Mouse (Mus musculus) heart, adult 2 months (tissue): ENCODE results near the gene Pla2g6. TPM values are rescaled to one million over a fixed set of nuclear protein-coding genes. Genes with fewer than 3 reads are reported as not detected.

Experiments
- DNase-seq, 2 experiments: peaks; one replicate each; pipeline ENCODE4 v3.0.0; 2021
- H3K27ac ChIP-seq: fragments of 200-600 bp; 2 replicates; pipeline ENCODE4 v1.8.1; 2022
- H3K27me3 ChIP-seq: fragments of 200-500 bp; 2 replicates; pipeline ENCODE4 v1.6.1; 2012; ENCODE audit warnings: mild to moderate bottlenecking, low read length, inconsistent platforms, mixed read lengths; ENCODE audit not compliant: control insufficient read depth, insufficient read depth
- H3K36me3 ChIP-seq: fragments of 200-500 bp; 2 replicates; pipeline ENCODE4 v1.6.1; 2012; ENCODE audit warnings: low read length, inconsistent platforms; ENCODE audit not compliant: control insufficient read depth, insufficient read depth
- H3K4me1 ChIP-seq: fragments of 200-500 bp; 2 replicates; pipeline ENCODE4 v1.6.1; 2011; ENCODE audit warnings: low read length; ENCODE audit not compliant: control insufficient read depth, insufficient read depth
- H3K4me3 ChIP-seq: fragments of 200-600 bp; 2 replicates; pipeline ENCODE4 v1.8.1; 2022
- H3K79me2 ChIP-seq: fragments of 200-500 bp; replicated peaks from 2 replicates; pipeline ENCODE4 v1.6.1; 2012; ENCODE audit warnings: mild to moderate bottlenecking, inconsistent platforms, low read length, moderate library complexity, mixed read lengths; ENCODE audit not compliant: control insufficient read depth, insufficient read depth
- H3K9ac ChIP-seq: fragments of 200-500 bp; 2 replicates; pipeline ENCODE4 v1.6.1; 2012; ENCODE audit warnings: low read depth, mild to moderate bottlenecking, control low read depth, inconsistent platforms, low read length, mixed read lengths
- CTCF ChIP-seq: fragments of 200-600 bp; IDR thresholded peaks from 2 replicates; pipeline ENCODE4 v1.8.1; 2022; ENCODE audit warnings: antibody characterized with exemption, mild to moderate bottlenecking, moderate library complexity
- EP300 ChIP-seq: fragments of 200-500 bp; IDR thresholded peaks from 2 replicates; pipeline ENCODE4 v1.6.1; 2011; ENCODE audit warnings: low read depth, low read length, control low read depth; ENCODE audit not compliant: insufficient read depth
- POLR2A ChIP-seq: fragments of 200-500 bp; IDR thresholded peaks from 2 replicates; pipeline ENCODE4 v1.6.1; 2011; ENCODE audit warnings: mild to moderate bottlenecking, low read depth, low read length, control low read depth; ENCODE audit not compliant: insufficient read depth
- WGBS: fragments of 180-500 bp; shearing (Covaris S2); methylation state at CpG from one replicate; pipeline ENCODE4 v1.1.7; 2018; 5-methylcytosine and 5-hydroxymethylcytosine counted together
- intact Hi-C: fragments of 180-260 bp; cut with DNase I; formaldehyde crosslinking; loops from one replicate; pipeline ENCODE4 v1.15.1; 2025
- polyA plus RNA-seq: library from polyadenylated mRNA; depleted of rRNA; stranded (reverse); fragments of >200 nt; gene quantifications from 2 replicates; pipeline ENCODE4 v1.2.3, GENCODE M21; 2012
- total RNA-seq, 2 experiments: library from RNA; stranded (reverse); gene quantifications; 2 replicates each; pipeline ENCODE4 v1.2.3; 2021

Gene Pla2g6
- total and polyA plus RNA-seq, 3 experiments, result 10.7 to 14.0 (median 11.0) TPM

DNA sequence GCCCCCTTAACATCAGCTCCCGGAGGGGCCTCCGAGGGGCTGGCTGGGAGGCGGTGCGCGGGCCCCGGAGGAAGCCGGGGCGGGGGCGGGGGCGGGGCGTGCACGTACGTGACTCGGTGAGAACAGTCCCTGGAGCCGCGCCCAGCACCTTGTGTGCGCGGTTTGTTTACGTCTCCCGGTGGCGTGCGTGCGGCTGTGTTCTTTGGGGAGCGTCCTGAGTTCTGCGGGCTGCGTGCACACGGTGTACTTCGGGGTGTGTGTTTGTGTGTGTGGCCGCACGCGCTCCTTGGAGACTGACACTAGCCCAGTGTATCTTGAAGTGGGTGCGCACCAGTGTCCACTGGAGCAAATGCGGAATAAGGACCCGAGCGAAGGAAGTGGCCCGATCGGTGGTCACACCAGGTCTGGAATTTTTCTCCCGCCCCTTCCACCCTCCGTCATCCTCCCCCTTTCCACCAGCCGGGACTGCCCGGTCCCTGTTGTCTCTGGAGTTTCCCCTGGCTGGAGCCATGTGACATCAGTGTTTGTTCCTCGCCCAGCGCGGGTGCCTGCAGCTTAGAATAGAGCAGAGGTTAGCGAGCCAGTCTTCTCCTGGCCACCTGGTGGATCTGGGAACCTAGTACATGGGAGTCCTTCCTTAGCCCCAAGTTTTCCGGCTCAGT, 19.8 kb upstream of the Pla2g6 start:
- H3K4me3 ChIP-seq, result peak overlapping the region; percentile 76
- peak; percentile 67 for TF ChIP-seq CTCF
- TF ChIP-seq EP300, result 0 out of 2 replicates have a peak, but pooled peaks have one; percentile 42
- TF ChIP-seq POLR2A, result peak; percentile 6
- WGBS, result under 1% methylated on average over 45 of the region's 46 CpGs
- intact Hi-C loops, result loop anchor here (2.0 to 5.0 kb wide), 2 partner anchors 19 to 106 kb away; partner anchors contain the start of gene Pla2g6
- H3K79me2 ChIP-seq, result no peaks in the 10 kb centered on the region
- H3K27me3 ChIP-seq, result no peaks in the 10 kb centered on the region
- H3K36me3 ChIP-seq, result no peaks in the 10 kb centered on the region
- H3K9ac ChIP-seq, result peak overlapping the region; percentile 80
- peak; percentile 84 to 85 for DNase-seq
- peaks cover 13% of the 10 kb centered on the region for H3K4me1 ChIP-seq
- peak overlapping the region; percentile 94 for H3K27ac ChIP-seq

DNA sequence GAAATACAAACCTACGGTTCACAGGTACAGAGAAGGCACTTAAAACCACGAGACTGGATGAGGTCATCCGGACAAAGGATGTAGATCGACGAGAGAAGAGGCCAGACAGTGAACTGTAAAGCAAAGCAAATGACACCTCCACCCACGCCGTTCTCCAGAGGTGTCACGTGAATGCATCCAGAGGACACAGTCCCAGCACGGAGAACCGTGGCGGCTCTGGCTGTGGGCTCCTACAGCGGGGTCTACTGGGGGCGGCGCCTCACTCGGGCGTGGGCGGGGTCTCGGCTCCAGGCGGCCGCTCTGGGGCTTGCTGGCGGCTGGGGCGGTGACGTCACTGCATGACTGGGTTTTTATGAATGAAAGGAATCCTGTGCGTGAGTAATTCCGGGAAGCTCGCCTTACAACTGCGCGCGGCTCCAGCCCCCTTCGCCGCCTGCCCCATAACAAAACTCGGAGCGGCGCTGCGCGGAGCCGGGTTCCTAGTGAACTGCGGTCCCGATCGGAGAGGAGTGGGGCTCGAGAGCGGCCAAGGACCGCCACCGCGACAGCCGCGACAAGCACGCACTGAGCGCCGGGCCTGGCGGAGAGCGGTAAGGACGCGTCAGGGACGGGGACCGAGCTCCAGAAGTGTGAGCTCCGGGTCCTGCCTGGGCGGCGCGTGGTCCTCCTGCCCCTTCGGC, 19.1 kb upstream of the Pla2g6 start:
- no peak for TF ChIP-seq CTCF
- TF ChIP-seq EP300, result no peak
- no peak for TF ChIP-seq POLR2A
- no peaks in the 10 kb centered on the region for H3K36me3 ChIP-seq
- peak overlapping the region; percentile 76 for H3K4me3 ChIP-seq
- DNase-seq, result peak; percentile 91 to 92
- intact Hi-C loops, result loop anchor here (2.0 to 5.0 kb wide), 2 partner anchors 19 to 105 kb away; partner anchors contain the start of gene Pla2g6
- H3K4me1 ChIP-seq, result peaks cover 13% of the 10 kb centered on the region
- H3K9ac ChIP-seq, result peak overlapping the region; percentile 80
- no peaks in the 10 kb centered on the region for H3K27me3 ChIP-seq
- no peaks in the 10 kb centered on the region for H3K79me2 ChIP-seq
- under 1% methylated on average over 60 of the region's 61 CpGs for WGBS
- peak overlapping the region; percentile 94 for H3K27ac ChIP-seq

DNA sequence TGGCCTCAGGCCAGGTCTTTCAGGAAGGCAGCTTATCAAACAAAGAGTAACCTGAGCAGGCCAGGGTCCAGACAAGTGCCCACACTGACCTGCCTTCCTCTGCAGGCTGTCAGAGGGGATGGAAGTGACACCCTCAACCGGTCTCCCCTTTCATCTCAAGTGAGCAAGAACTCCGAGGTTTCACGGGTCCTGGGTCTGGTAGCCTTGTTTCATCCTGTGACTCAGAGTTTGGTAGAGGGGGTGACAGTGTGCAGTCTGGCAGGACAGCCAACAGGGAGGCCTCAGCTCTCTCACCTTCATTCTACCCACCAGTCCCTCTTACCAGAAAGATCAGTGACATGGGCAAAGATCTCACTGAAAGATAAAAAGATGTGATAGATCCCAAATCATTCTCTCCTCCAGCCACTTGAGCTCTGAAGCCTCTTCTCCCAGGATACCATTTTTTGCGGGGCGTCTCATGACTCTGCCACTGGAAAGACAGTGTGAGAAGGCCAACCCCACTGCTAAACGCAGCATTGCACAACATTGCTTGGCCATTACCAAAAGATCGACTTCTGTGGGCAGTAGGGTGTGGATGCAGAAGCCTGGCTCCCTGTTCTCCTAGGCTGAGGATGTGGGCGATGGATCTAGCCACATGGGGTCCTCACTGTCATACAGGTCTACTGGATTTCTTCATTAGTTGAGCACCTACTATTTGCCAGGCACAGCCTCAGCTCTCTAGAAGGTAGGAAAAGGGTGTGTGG, 18.0 kb upstream of the Pla2g6 start, which contains the start of gene Maff:
Gene Maff, plus strand, starts transcription at position 571 of the 743 bp plus-strand sequence.
- WGBS, result 55% methylated on average over 8 of the region's 8 CpGs
- H3K27me3 ChIP-seq, result no peaks in the 10 kb centered on the region
- intact Hi-C loops, result loop anchor here (2.0 to 5.0 kb wide), 2 partner anchors 17 to 104 kb away; partner anchors contain the start of gene Pla2g6
- peak within 1 kb of the TSS; percentile 76 for H3K4me3 ChIP-seq
- H3K36me3 ChIP-seq, result no peaks in the 10 kb centered on the region
- H3K79me2 ChIP-seq, result no peaks in the 10 kb centered on the region
- peaks cover 12% of the 10 kb centered on the region for H3K4me1 ChIP-seq
- no peak for TF ChIP-seq POLR2A
- no peak for TF ChIP-seq CTCF
- no peak for TF ChIP-seq EP300
- peak in 1 of 2 experiments; percentile 10 for DNase-seq
- peak within 1 kb of the TSS; percentile 94 for H3K27ac ChIP-seq
- peak within 1 kb of the TSS; percentile 80 for H3K9ac ChIP-seq

DNA sequence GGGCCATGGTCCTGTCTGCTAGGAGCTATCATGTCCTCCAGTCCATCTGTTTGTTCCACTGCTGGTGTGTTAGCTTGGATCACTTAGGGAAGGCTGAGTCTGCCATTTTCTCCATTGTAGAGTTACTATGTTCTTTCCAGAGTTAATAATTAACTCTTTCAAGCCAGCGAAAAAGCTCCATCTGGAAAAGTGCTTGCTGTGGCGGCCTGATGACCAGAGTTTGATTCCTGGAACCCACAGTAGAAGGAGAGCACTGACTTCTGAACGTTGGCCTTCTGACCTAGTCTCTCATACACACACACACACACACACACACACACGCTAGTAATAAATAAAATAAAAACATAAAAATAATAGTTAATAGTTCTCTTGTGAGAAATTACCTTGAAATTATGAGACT, 16.4 kb upstream of the Pla2g6 start:
- no peak for DNase-seq
- Histone ChIP-seq H3K27me3 (no peaks in the 10 kb centered on the region), H3K27ac (no peak overlapping the region), H3K9ac (no peak overlapping the region), H3K4me3 (no peak overlapping the region), H3K4me1 (peaks cover 6% of the 10 kb centered on the region), H3K79me2 (no peaks in the 10 kb centered on the region), H3K36me3 (no peaks in the 10 kb centered on the region)
- 86% methylated on average over 4 of the region's 4 CpGs for WGBS
- intact Hi-C loops, result loop anchor here (5.0 kb wide), 1 partner anchor 102 kb away; no protein-coding TSS in a partner anchor
- TF ChIP-seq CTCF (no peak), EP300 (no peak), POLR2A (no peak)

DNA sequence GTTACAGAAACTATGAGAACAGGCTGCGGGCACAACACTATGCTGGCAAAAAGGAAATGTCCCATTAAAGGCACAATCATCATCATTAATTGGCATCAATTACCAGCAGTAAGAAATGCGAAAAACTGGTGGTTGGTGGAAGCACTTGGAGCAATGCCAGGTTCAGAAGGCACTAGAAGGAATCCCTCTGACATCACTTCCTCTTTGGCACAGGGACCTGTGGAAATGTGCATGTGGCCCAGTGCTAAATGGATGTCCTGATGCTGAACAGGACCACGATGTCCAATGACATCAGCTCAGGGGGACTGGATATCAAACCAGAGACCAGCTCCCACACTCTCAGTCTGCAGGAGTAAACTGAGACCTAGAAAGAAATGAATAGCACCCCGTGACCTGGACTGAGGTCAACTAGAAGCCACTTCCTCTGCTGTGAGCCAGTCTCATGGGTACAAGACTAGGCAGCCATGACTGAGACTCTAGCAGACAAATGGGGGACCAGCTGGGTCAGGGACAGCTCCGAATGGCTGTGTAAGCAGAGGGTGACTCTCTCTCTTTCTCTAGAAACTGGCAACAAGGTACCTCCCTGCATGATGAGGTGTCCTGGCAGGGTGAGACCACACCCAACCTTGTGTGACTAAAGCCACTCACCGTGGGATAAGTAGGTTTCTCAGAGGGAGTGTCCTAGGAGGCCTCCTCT, 14.6 kb upstream of the Pla2g6 start:
- 65% methylated on average over 6 of the region's 6 CpGs for WGBS
- TF ChIP-seq POLR2A (no peak), EP300 (no peak), CTCF (no peak)
- intact Hi-C loops, result no loop called here

More for the DNA sequence above, 14.6 kb upstream of the Pla2g6 start:
- Histone ChIP-seq H3K9ac (no peak overlapping the region), H3K4me1 (peaks cover 2% of the 10 kb centered on the region; the same call in 1 of the 2 replicates), H3K36me3 (no peaks in the 10 kb centered on the region), H3K27me3 (no peaks in the 10 kb centered on the region), H3K79me2 (no peaks in the 10 kb centered on the region), H3K4me3 (no peak overlapping the region), H3K27ac (no peak overlapping the region)
- peak in 1 of 2 experiments; percentile 2 for DNase-seq
